Mouse (Mus musculus): Measurements from ENCODE around the gene Fam178b. TPM values are rescaled to one million over a fixed set of nuclear protein-coding genes. Genes with fewer than 3 reads are reported as not detected.

The Fam178b gene
- total RNA-seq (2022): 1 to 10 TPM in 1 of 4 experiments, under 1 TPM in 2, not detected in 1; 0.52 to 1.4 (median 0.59) TPM

GRCm38 (mm10) chr1:36682620-36683355, at the start of gene Fam178b:
Gene Fam178b (minus strand): TSS chr1:36683183.
- DNase-seq: no peak

DNA sequence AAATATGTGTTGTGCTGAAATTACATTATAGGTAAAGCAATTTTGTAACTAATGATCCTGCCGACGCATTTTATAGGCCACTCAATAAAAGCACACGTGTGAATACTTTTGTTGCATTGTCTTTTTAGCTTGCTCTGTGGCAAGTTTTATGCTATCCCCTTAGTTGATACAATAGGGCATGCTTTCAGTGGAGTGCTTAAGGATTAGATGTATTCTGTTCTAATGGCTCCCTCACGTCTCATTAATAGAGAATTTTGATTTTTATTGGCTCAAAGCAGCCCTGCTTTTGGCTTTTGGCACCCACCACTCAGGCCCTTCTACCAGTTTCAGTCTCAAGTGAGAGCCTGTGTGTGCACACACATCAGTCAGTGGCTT, 41.1 kb upstream of the Fam178b start:
- DNase-seq: no peak

- DNase-seq: no peak
Observed at GRCm38 (mm10) chr1:36723146-36724056, 40.4 kb upstream of the Fam178b start.

DNA sequence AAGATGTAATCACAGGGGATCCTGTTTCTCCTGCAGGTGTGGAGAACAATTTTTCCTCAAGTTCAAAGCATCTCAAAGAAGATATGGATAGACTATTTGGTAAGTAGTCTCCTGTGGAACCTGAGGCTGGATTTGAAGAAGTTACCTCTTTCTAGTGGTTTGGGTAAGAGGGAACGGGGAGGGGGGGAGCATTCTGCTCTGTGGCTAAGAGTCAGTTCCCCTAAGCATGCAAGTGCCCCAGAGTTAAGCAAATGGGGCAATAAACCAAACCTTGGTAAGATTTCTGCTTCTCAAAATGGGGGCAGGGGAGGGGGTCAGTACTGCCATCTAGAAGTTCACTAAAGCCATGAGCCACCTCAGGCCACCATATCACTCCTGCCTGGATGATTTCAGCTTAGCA, 35.8 kb upstream of the Fam178b start:
- DNase-seq: no peak

DNA sequence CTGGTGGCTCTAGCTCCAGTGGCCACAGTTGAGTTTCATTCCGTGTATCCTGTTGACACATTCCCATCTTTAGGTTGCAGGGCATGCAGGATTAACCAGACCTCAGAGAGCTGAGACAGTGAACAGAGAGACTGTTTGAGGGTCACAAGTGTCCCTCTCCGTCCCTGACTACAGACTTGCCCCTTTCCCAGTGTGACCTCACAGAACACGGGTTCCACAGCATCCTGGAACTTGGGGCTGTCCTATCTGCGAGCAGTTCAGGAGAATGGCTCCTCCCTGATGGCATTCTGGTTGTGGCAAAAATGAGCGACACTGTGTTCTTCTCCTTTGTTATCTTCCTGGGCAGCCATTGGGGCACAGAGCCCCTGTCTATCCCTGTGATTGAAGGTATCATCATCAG, 31.3 kb upstream of the Fam178b start, which contains the start of gene Actr1b:
Gene Actr1b (minus strand): TSS at position 112 of the 400 bp plus-strand sequence.
- no peak for DNase-seq

- no peak for DNase-seq
Observed at GRCm38 (mm10) chr1:36711104-36711503, 28.1 kb upstream of the Fam178b start.

- DNase-seq: peak; percentile 98
Observed at GRCm38 (mm10) chr1:36709854-36710280, 26.9 kb upstream of the Fam178b start, which contains the start of gene 4933424G06Rik. Gene 4933424G06Rik (plus strand): TSS chr1:36710149.

DNA sequence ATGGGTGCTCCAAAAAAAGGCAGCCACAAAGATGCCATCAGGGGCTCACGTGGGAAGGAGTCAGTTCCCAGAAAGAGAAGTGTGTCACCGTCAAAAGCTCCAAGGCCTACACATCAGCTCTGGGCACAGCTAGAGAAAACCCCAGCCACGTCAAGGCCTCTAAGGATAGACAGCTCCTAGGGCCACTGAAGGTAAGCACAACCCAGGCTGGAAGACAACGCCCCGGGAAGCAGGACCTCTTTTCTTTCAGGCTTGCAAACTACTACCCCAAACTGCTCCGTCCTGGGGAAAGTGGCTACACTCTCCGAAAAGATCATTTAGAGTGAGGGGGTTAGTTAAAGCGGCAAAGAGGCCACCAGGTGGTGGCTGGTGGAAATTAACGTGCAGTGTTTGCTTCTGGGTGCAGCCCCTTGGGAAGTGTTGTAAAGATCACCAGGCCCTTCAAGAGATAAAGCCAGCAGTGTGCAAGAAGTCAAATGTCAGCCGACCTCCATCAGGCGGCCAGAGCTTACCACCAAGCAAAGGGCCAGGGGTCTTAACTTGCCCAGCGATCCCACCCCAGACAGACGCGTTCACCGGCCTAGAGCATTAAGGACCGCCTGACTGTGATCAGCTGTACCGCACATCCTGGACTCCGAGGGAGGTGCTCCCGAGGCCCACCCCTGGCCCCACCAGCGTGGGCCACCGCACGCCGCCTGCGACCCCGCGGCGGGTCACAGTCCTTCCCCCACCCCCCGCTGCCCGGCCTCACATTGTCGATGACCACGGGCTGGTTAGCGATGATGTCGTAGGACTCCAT, 26.3 kb upstream of the Fam178b start:
- peak; percentile 56 for DNase-seq

GRCm38 (mm10) chr1:36708626-36709025, 25.6 kb upstream of the Fam178b start:
- no peak for DNase-seq

DNA sequence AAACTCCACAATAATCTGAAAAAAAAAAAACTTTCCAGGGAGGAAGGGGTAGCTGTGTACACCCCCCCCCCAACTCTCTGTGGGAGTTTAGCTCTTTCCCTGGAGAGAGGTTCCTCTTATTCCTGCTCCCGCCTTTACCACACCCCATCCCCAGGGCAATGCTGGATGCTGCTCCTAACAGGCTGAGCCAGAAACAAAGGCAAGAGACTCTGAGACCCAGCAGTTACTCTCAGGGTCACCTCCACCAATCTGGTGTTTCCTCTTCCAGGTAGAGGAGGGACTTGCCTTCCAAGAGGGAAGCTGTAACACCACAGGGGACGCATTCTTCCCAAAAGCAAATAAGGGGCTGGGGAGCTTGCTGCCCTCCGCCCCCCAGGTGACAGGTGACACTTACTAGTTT, 24.8 kb upstream of the Fam178b start:
- no peak for DNase-seq

DNA sequence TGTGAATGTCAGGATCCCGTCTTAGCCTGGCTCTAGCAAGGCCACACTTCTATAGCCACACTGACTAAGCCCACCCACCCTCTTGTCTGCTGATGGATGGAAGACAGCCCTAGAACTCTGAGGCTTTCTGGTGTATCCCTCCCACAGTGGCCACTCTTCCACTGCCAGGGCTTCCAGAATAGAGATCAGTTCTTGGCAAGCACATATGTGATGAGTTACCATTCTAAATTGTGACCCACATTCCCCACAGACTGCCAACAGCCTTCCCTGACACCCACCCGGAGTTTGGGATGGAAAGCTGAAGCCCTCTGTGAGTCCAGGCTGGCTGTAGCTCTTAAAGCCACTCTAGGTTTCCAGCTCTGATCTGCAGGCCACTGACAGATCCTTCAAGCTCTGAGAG, 24.2 kb upstream of the Fam178b start:
- DNase-seq: no peak

DNA sequence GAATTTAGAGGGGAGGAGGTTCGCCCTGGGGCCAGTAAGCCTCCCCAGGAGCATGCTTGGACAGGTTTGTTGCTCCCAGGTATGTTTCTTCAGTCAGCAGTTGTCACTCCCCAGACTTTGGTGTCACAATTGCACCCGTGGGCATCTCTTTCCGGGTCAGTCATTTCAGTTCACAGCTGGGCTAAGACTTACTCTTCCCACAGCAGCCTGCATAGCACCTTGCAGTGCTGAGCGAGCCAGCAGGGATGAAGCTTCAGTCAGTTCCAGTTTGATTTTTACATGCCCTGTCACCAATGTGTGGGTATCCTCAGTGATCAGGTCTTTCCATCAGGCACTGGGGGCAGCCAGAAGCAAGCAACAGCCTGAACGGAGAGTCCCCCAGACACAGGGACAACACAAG, 14.0 kb upstream of the Fam178b start:
- no peak for DNase-seq

DNA sequence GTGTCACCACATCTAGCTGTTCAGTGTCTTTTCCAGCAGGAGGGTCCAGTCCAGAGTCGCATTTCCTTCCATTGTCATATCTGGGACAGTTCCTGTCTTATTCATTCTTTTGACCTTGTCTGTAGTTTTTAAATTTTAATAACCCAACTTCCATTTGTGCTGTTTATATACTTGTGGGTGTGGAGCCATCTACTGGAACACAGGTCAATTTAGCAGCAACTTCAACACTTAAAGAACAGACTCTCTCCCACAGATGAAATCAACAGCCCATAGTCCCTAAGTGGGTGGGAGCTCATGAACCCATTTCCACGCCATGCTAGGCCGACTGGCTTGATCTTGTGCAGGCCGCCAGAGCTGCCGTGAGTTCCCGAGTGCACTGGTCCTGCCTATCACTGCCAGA, 13.4 kb upstream of the Fam178b start:
- no peak for DNase-seq

DNA sequence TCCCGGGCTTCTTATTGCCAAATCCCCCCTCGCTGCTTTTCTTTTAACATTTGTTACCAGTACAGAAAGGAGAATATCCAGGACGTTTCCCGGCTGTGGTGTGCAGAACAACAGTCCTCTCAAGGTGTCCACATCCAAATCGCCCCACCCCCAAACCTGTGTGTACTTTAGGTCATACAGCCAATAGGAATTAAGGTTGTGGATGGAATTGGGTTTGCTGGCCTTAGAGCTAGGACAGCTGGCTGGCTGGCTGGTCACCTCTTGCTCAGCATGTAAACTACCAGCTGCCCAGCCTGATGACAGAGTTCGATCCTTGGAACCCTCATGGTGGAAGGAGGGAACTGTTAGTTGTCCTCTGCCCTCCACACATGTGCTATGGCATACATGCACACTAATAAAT, 11.9 kb upstream of the Fam178b start:
- DNase-seq: no peak

DNA sequence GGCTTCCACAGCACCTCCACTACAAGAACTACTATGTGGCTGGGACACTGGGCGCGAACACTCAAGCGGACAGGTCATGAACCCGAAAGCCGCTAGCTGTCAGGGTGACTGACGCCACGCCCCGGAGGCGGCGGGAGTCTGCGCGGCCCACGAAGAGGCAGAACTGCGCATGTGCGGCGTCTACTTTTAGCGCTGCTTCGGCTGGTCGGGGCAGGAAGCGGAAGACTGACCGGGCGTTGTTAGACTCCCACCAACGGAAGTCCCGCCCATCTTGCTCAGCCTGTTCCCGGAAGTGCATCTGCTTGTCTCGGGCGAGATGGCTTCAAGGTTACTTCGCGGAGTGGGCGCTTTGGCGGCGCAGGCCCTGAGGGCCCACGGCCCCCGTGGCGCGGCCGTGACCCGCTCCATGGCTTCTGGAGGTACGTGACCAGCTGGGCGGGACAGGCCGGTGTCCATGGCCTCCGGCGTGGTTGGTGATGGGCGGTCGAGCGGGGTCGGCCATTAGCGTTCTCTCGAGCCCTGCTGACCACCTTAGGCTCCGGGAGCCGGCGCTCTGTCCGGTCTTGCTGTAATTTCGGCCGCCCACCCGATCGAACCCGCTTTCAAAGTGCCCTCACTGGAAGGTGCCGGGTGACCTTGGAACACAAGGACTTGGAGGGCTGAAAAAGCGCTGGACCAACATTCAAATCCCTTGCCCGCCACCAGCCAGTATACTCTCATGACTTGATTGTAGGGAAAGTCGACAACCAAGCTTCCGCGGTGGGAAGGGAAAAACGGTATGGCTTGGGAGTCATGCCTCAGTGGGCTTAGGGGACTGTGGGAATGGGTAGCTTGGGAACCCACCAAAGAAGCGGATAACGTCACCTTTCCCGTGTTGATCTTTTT, 8.5 kb upstream of the Fam178b start, which contains the start of gene Cox5b:
Gene Cox5b (plus strand): TSS at position 179 of the 885 bp plus-strand sequence.
- peak; percentile 97 for DNase-seq

GRCm38 (mm10) chr1:36690671-36691235, 7.8 kb upstream of the Fam178b start:
- DNase-seq: no peak

DNA sequence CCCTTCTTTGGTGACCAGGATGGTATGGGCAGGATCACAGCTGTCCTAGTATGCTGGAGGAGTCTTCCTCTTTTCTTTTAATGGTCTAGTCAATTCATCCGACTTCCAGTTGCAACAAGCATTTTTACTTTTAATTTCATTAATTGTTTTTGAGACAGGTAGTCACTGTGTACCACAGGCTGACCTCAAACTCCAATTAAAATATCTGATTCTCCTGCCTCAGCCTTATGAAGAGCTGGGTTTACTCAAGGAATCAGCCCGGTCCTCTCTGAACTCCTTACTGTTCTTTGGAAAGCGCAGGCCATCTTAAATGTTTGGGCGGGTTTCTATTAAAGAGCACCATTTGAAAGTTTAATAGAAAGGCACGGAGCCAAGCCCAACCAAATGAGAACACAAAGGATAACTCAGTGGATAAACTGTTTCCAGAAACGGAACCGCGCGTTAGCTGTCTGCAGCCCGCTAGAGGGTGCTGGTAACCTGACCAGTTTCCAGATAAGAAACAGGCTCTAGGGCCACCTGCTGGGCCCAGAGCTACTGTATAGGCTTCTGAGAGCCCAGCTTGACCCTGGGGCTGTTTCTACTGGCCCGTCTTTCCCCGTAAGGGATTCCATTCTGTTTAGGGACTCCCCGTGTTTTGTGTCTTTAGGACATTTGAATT, 956 bp upstream of the Fam178b start:
- DNase-seq: peak; percentile 61

GRCm38 (mm10) chr1:36680893-36681292, 2.1 kb downstream of the Fam178b start:
- no peak for DNase-seq

GRCm38 (mm10) chr1:36674936-36675335, 8.0 kb downstream of the Fam178b start:
- no peak for DNase-seq

DNA sequence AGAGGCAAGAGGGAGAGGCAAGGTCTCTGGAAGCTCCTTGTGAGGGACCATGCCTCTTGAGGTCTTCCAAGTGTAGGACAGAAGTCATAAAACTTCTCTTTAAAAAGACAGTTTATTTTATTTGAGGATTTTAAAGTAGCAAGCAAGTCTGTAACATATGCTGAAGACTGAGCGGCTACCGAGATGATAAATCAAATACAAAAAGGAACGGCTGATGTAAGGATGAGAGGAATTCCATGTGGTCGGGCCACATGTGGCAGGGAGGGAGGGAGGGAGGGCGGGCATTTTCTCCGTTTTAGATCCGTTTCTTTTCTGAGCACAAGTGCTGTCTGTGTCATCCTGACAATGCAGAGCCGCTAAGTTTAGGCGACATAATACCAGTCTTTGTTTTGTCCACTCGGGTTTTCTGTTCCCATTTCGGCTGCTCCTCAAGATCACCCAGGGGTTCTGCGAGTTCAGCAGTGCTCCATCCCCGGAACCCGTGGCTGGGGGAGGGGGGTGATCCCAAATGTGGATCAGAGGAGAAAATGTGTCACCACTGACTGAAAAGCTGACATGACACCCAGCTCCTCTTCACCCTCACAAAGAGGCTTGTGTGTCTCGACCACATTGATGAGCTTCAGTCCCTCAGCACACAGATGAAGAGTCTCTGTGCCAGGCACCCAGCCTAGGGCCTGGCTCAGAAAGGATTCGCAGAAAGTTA, 10.2 kb downstream of the Fam178b start:
- DNase-seq: no peak

Data from adrenal gland, adult 8-10 months (tissue).